Mouse (Mus musculus) common myeloid progenitor, adult 5-6 weeks (primary cell): ENCODE results near the gene Zcchc24. TPM values are rescaled to one million over a fixed set of nuclear protein-coding genes. Genes with fewer than 3 reads are reported as not detected.
A peak's percentile ranks its signal among the peaks of the same experiment; 100 is the strongest.

Source experiments
- ATAC-seq: replicated peaks from 2 replicates; pipeline ENCODE4 v1.8.0; 2016; ENCODE audit warnings: low read depth, mild to moderate bottlenecking, moderate TSS enrichment, inconsistent platforms; ENCODE audit not compliant: poor library complexity, severe bottlenecking
- total RNA-seq: library from RNA; stranded (forward); fragments of 200-1000, 187-1606 nt; gene quantifications from 2 replicates; pipeline ENCODE4 v1.2.3, GENCODE M21; 2017

Gene Zcchc24
- total RNA-seq, 1 experiment from 2014 or later: 3.7 TPM

GRCm38 (mm10) chr14:25783220-25783619, 14.4 kb upstream of the Zcchc24 start:
- no peak for ATAC-seq

- ATAC-seq: peak; percentile 85
These were observed 11.8 kb upstream of the Zcchc24 start for GRCm38 (mm10) chr14:25780601-25781000.

GRCm38 (mm10) chr14:25776294-25776693, 7.5 kb upstream of the Zcchc24 start:
- ATAC-seq: no peak

- ATAC-seq: no peak
These were observed 5.3 kb upstream of the Zcchc24 start for GRCm38 (mm10) chr14:25774100-25774499.

- ATAC-seq: no peak
These were observed 4.2 kb upstream of the Zcchc24 start for GRCm38 (mm10) chr14:25773039-25773438.

- no peak for ATAC-seq
These were observed 927 bp upstream of the Zcchc24 start for GRCm38 (mm10) chr14:25769626-25770306.

- peak; percentile 36 for ATAC-seq
These were observed 462 bp downstream of the Zcchc24 start for GRCm38 (mm10) chr14:25768261-25768893.

GRCm38 (mm10) chr14:25767725-25768203, 1.1 kb downstream of the Zcchc24 start:
- peak; percentile 24 for ATAC-seq

- no peak for ATAC-seq
These were observed 2.4 kb downstream of the Zcchc24 start for GRCm38 (mm10) chr14:25766441-25766840.

GRCm38 (mm10) chr14:25765921-25766320, 2.9 kb downstream of the Zcchc24 start:
- no peak for ATAC-seq

- ATAC-seq: no peak
These were observed 3.7 kb downstream of the Zcchc24 start for GRCm38 (mm10) chr14:25765146-25765545.

- ATAC-seq: no peak
These were observed 7.7 kb downstream of the Zcchc24 start for GRCm38 (mm10) chr14:25761184-25761583.

GRCm38 (mm10) chr14:25759981-25760537, 8.8 kb downstream of the Zcchc24 start:
- no peak for ATAC-seq

GRCm38 (mm10) chr14:25759551-25759950, 9.3 kb downstream of the Zcchc24 start:
- 0 out of 2 replicates have a peak, but pooled peaks have one; percentile 34 for ATAC-seq

- ATAC-seq: no peak
These were observed 10.9 kb downstream of the Zcchc24 start for GRCm38 (mm10) chr14:25757917-25758316.

GRCm38 (mm10) chr14:25756385-25756990, 12.4 kb downstream of the Zcchc24 start:
- ATAC-seq: no peak

- no peak for ATAC-seq
These were observed 13.3 kb downstream of the Zcchc24 start for GRCm38 (mm10) chr14:25755541-25755940.

GRCm38 (mm10) chr14:25754531-25755484, 14.0 kb downstream of the Zcchc24 start:
- 0 out of 2 replicates have a peak, but pooled peaks have one; percentile 18 for ATAC-seq

GRCm38 (mm10) chr14:25753021-25753420, 15.8 kb downstream of the Zcchc24 start:
- no peak for ATAC-seq

GRCm38 (mm10) chr14:25751067-25751466, 17.8 kb downstream of the Zcchc24 start:
- ATAC-seq: no peak
